Mouse (Mus musculus): ENCODE measurements at regions not wholly inside any gene's neighbourhood (a gene's known extent, or its start where the extent isn't known, plus 50 kb on each side); places are given as distances from the start of the nearest gene placed in this dataset.

GRCm38 (mm10) chr1:137332108-137332769 lies 372.0 kb upstream of the Nr5a2 start:
- Histone ChIP-seq H3K27me3 (replicated peaks) (no peaks in the 10 kb centered on the region), H3K4me2 (ENCODE audit: insufficient read depth, low read depth, poor library complexity, severe bottlenecking) (no peak overlapping the region), H3K9me3 (replicated peaks; ENCODE audit: low read length) (no peaks in the 10 kb centered on the region), H3K79me2 (replicated peaks; ENCODE audit: control insufficient read depth, extremely low read depth, insufficient read depth, poor library complexity, severe bottlenecking) (no peaks in the 10 kb centered on the region), H3K27ac (ENCODE audit: insufficient read depth, low read depth) (no peak overlapping the region), H3K4me1 (ENCODE audit: control insufficient read depth in 1 of 2, insufficient read depth in 2 of 2) (no peaks in the 10 kb centered on the region), H3K9ac (ENCODE audit: insufficient read depth, low read depth) (no peak overlapping the region), H3K36me3 (replicated peaks in 1 of 2; ENCODE audit: control insufficient read depth in 1 of 2, insufficient read depth in 1 of 2, low read length in 1 of 2) (no peaks in the 10 kb centered on the region), H3K4me3 (replicated peaks in 1 of 3; ENCODE audit: low read depth in 2 of 3, low read length in 2 of 3, poor library complexity in 1 of 3) (no peak overlapping the region)
- dilution Hi-C loops (cut with MboI; ENCODE audit: extremely low pct_ligation_motif_present, extremely low pct_unique_long_range_greater_than_20kb, low sequenced_read_pairs) (no loop called here), in situ Hi-C loops (cut with MboI; ENCODE audit: low pct_ligation_motif_present, low pct_unique_long_range_greater_than_20kb, low sequenced_read_pairs) (loop anchor here (10.0 kb wide), 1 partner anchor 713 kb away; no protein-coding TSS in a partner anchor)
- TF ChIP-seq CTCF (conservative IDR thresholded peaks at IDR 0.05 in 1 of 2, IDR thresholded peaks at IDR 0.05 in 1 of 2; ENCODE audit: low read depth in 2 of 2, low read length in 2 of 2) (no peak), SMC3 (IDR thresholded peaks at IDR 0.05; ENCODE audit: low read depth, low read length) (no peak), UBTF (IDR thresholded peaks at IDR 0.05; ENCODE audit: low read depth, low read length) (no peak), USF1 (IDR thresholded peaks at IDR 0.05; ENCODE audit: low read depth, low read length) (no peak), POLR2A (IDR thresholded peaks at IDR 0.05; ENCODE audit: low read depth, low read length) (no peak), RCOR1 (conservative IDR thresholded peaks at IDR 0.05; ENCODE audit: low read depth, low read length) (no peak), CHD1 (IDR thresholded peaks at IDR 0.05; ENCODE audit: low read depth, low read length) (no peak), JUND (conservative IDR thresholded peaks at IDR 0.05; ENCODE audit: low read depth, low read length) (no peak)
- no peak for DNase-seq (ENCODE audit: extremely low read depth)

- dilution Hi-C loops (cut with MboI; ENCODE audit: extremely low pct_ligation_motif_present, extremely low pct_unique_long_range_greater_than_20kb, low sequenced_read_pairs): no loop called here
- H3K27ac ChIP-seq (ENCODE audit: insufficient read depth, low read depth): no peak overlapping the region
- no peak overlapping the region for H3K4me3 ChIP-seq (replicated peaks in 1 of 3; ENCODE audit: low read depth in 2 of 3, low read length in 2 of 3, poor library complexity in 1 of 3)
- no peaks in the 10 kb centered on the region for H3K27me3 ChIP-seq (replicated peaks)
- in situ Hi-C loops (cut with MboI; ENCODE audit: low pct_ligation_motif_present, low pct_unique_long_range_greater_than_20kb, low sequenced_read_pairs): loop anchor here (10.0 kb wide), 1 partner anchor 713 kb away; no protein-coding TSS in a partner anchor
- no peak for DNase-seq (ENCODE audit: extremely low read depth)
- no peaks in the 10 kb centered on the region for H3K79me2 ChIP-seq (replicated peaks; ENCODE audit: control insufficient read depth, extremely low read depth, insufficient read depth, poor library complexity, severe bottlenecking)
- TF ChIP-seq MAZ (IDR thresholded peaks at IDR 0.05; ENCODE audit: low read depth, low read length): no peak
- TF ChIP-seq ZNF384 (IDR thresholded peaks at IDR 0.05; ENCODE audit: low read depth, low read length): peak; percentile 7; the same call in 1 of the 2 replicates
- no peaks in the 10 kb centered on the region for H3K36me3 ChIP-seq (replicated peaks in 1 of 2; ENCODE audit: control insufficient read depth in 1 of 2, insufficient read depth in 1 of 2, low read length in 1 of 2)
- no peak overlapping the region for H3K4me2 ChIP-seq (ENCODE audit: insufficient read depth, low read depth, poor library complexity, severe bottlenecking)
- H3K9me3 ChIP-seq (replicated peaks; ENCODE audit: low read length): no peaks in the 10 kb centered on the region
- no peaks in the 10 kb centered on the region for H3K4me1 ChIP-seq (ENCODE audit: control insufficient read depth in 1 of 2, insufficient read depth in 2 of 2)
- H3K9ac ChIP-seq (ENCODE audit: insufficient read depth, low read depth): no peak overlapping the region
Observed at GRCm38 (mm10) chr1:137331746-137332107, 371.5 kb upstream of the Nr5a2 start.

- no peak overlapping the region for H3K27ac ChIP-seq (ENCODE audit: insufficient read depth, low read depth)
- DNase-seq (ENCODE audit: extremely low read depth): peak; percentile 52
- no peaks in the 10 kb centered on the region for H3K9me3 ChIP-seq (replicated peaks; ENCODE audit: low read length)
- no peak for TF ChIP-seq KAT2A (IDR thresholded peaks at IDR 0.05; ENCODE audit: insufficient replicate concordance, low read length)
- peak in 1 of 2 experiments; percentile 70; a peak in 2 of 4 replicates for TF ChIP-seq CTCF (conservative IDR thresholded peaks at IDR 0.05 in 1 of 2, IDR thresholded peaks at IDR 0.05 in 1 of 2; ENCODE audit: low read depth in 2 of 2, low read length in 2 of 2)
- TF ChIP-seq RAD21 (IDR thresholded peaks at IDR 0.05; ENCODE audit: low read depth, low read length): peak; percentile 69
- TF ChIP-seq MAZ (IDR thresholded peaks at IDR 0.05; ENCODE audit: low read depth, low read length): 0 out of 2 replicates have a peak, but pooled peaks have one; percentile 42
- TF ChIP-seq SMC3 (IDR thresholded peaks at IDR 0.05; ENCODE audit: low read depth, low read length): peak; percentile 77
- no peaks in the 10 kb centered on the region for H3K27me3 ChIP-seq (replicated peaks)
- H3K36me3 ChIP-seq (replicated peaks in 1 of 2; ENCODE audit: control insufficient read depth in 1 of 2, insufficient read depth in 1 of 2, low read length in 1 of 2): no peaks in the 10 kb centered on the region
- no peak overlapping the region for H3K9ac ChIP-seq (ENCODE audit: insufficient read depth, low read depth)
- H3K79me2 ChIP-seq (replicated peaks; ENCODE audit: control insufficient read depth, extremely low read depth, insufficient read depth, poor library complexity, severe bottlenecking): no peaks in the 10 kb centered on the region
- H3K4me2 ChIP-seq (ENCODE audit: insufficient read depth, low read depth, poor library complexity, severe bottlenecking): no peak overlapping the region
- no peak overlapping the region for H3K4me3 ChIP-seq (replicated peaks in 1 of 3; ENCODE audit: low read depth in 2 of 3, low read length in 2 of 3, poor library complexity in 1 of 3)
- dilution Hi-C loops (cut with MboI; ENCODE audit: extremely low pct_ligation_motif_present, extremely low pct_unique_long_range_greater_than_20kb, low sequenced_read_pairs) (no loop called here), in situ Hi-C loops (cut with MboI; ENCODE audit: low pct_ligation_motif_present, low pct_unique_long_range_greater_than_20kb, low sequenced_read_pairs) (loop anchor here (10.0 kb wide), 1 partner anchor 714 kb away; no protein-coding TSS in a partner anchor)
- H3K4me1 ChIP-seq (ENCODE audit: control insufficient read depth in 1 of 2, insufficient read depth in 2 of 2): no peaks in the 10 kb centered on the region
Observed at GRCm38 (mm10) chr1:137330634-137331033, 370.4 kb upstream of the Nr5a2 start.
